28 mouse cellular contexts compared by ENCODE assay signal in genomic region chr5:148359131-148359530, GRCm38 (mm10).
"Had no signal": no experiment of that assay in that cellular context is flagged by ENCODE, and none has a peak within 500 bp of the region (broad histone marks: within the 10 kb centered on the region; RNA-seq: fewer than 3 reads in every experiment).

No protein-coding gene starts in this region.

- H3K9me3 ChIP-seq: heart, embryonic 15.5 days; hindbrain, embryonic 10.5 days; hindbrain, embryonic 12.5 days; hindbrain, embryonic 13.5 days; hindbrain, embryonic 15.5 days; intestine, embryonic 15.5 days; kidney, embryonic 15.5 days had no signal

- H3K4me1 ChIP-seq: hindbrain, embryonic 13.5 days; hindbrain, embryonic 15.5 days had no signal

- H3K36me3 ChIP-seq: heart, embryonic 15.5 days; hindbrain, embryonic 12.5 days; hindbrain, embryonic 13.5 days; hindbrain, embryonic 15.5 days had no signal

- DNase-seq: heart, postnatal 10 days; heart, postnatal 14 days; heart, postnatal 36 days; heart, postnatal 4 days; kidney, adult 11 months; kidney, adult 18-20 months; kidney, adult 2 months; kidney, adult 8-10 months; kidney, adult 9 months; kidney, postnatal 10 days; kidney, postnatal 14 days; kidney, postnatal 25 days; kidney, postnatal 36 days; kidney, postnatal 4 days; layer of hippocampus, adult 9-11 months; layer of hippocampus, postnatal 36 days had no signal

- H3K27ac ChIP-seq: heart, embryonic 15.5 days; hindbrain, embryonic 10.5 days; hindbrain, embryonic 12.5 days; hindbrain, embryonic 13.5 days; hindbrain, embryonic 14.5 days; hindbrain, embryonic 15.5 days; hindbrain, postnatal 0 days; intestine, embryonic 15.5 days; kidney, embryonic 15.5 days; kidney, postnatal 0 days; layer of hippocampus, adult 2 months; left cerebral cortex, adult 2 months had no signal

- H3K4me3 ChIP-seq: heart, embryonic 15.5 days; hindbrain, embryonic 10.5 days; hindbrain, embryonic 12.5 days; hindbrain, embryonic 13.5 days; hindbrain, embryonic 15.5 days; intestine, embryonic 15.5 days; kidney, embryonic 15.5 days; layer of hippocampus, adult 2 months; left cerebral cortex, adult 2 months had no signal

- H3K27me3 ChIP-seq: heart, embryonic 15.5 days; hindbrain, embryonic 12.5 days; hindbrain, embryonic 13.5 days; hindbrain, embryonic 15.5 days; intestine, embryonic 15.5 days; kidney, embryonic 15.5 days had no signal
